Mouse (Mus musculus) heart, adult 2 months (tissue): Measurements from ENCODE around the gene Duoxa2.

Source experiments
- CTCF ChIP-seq: fragments of 200-600 bp; IDR thresholded peaks from 2 replicates; pipeline ENCODE4 v1.8.1; 2022; ENCODE audit warnings: antibody characterized with exemption, mild to moderate bottlenecking, moderate library complexity
- EP300 ChIP-seq: fragments of 200-500 bp; IDR thresholded peaks from 2 replicates; pipeline ENCODE4 v1.6.1; 2011; ENCODE audit warnings: low read depth, low read length, control low read depth; ENCODE audit not compliant: insufficient read depth
- POLR2A ChIP-seq: fragments of 200-500 bp; IDR thresholded peaks from 2 replicates; pipeline ENCODE4 v1.6.1; 2011; ENCODE audit warnings: mild to moderate bottlenecking, low read depth, low read length, control low read depth; ENCODE audit not compliant: insufficient read depth

- no peak for TF ChIP-seq CTCF
- TF ChIP-seq EP300: no peak
- TF ChIP-seq POLR2A: no peak
Observed at GRCm38 (mm10) chr2:122323960-122324359, 25.3 kb downstream of the Duoxa2 start.
